Mouse (Mus musculus) neural tube, embryonic 13.5 days (tissue): ENCODE measurements at regions not wholly inside any gene's neighbourhood (a gene's known extent, or its start where the extent isn't known, plus 50 kb on each side); places are given as distances from the start of the nearest gene placed in this dataset.

Source experiments
- ATAC-seq: fragments of 200-750 bp; cut with Nextera tagmentation; 2 replicates; pipeline ENCODE4 v1.8.0; 2017; ENCODE audit warnings: low read depth, mild to moderate bottlenecking, moderate TSS enrichment, moderate library complexity
- H3K27ac ChIP-seq: fragments of 300-500 bp; sonication (generic); replicated peaks from 2 replicates; pipeline ENCODE4 v1.5.1; 2015; ENCODE audit warnings: moderate library complexity, mild to moderate bottlenecking, inconsistent platforms
- H3K27me3 ChIP-seq: fragments of 300-500 bp; sonication (generic); 2 replicates; pipeline ENCODE4 v1.6.1; 2015; ENCODE audit warnings: mild to moderate bottlenecking, inconsistent platforms
- H3K36me3 ChIP-seq: fragments of 300-500 bp; sonication (generic); 2 replicates; pipeline ENCODE4 v1.6.1; 2015; ENCODE audit warnings: mild to moderate bottlenecking, inconsistent platforms
- H3K4me1 ChIP-seq: fragments of 300-500 bp; sonication (generic); replicated peaks from 2 replicates; pipeline ENCODE4 v1.6.1; 2015; ENCODE audit warnings: inconsistent platforms
- H3K4me2 ChIP-seq: fragments of 300-500 bp; sonication (generic); 2 replicates; pipeline ENCODE4 v1.6.1; 2015; ENCODE audit warnings: inconsistent platforms, mild to moderate bottlenecking, moderate library complexity
- H3K4me3 ChIP-seq: fragments of 300-500 bp; sonication (generic); 2 replicates; pipeline ENCODE4 v1.5.1; 2015; ENCODE audit warnings: mild to moderate bottlenecking, inconsistent platforms
- H3K9ac ChIP-seq: fragments of 300-500 bp; sonication (generic); 2 replicates; pipeline ENCODE4 v1.6.1; 2015; ENCODE audit warnings: moderate library complexity, mild to moderate bottlenecking, inconsistent platforms
- H3K9me3 ChIP-seq: fragments of 300-500 bp; sonication (generic); 2 replicates; pipeline ENCODE4 v1.6.1; 2016; ENCODE audit warnings: inconsistent platforms
- WGBS: fragments of 180-500 bp; shearing (Covaris S2); methylation state at CpG from one replicate; pipeline ENCODE4 v1.1.7; 2015; 5-methylcytosine and 5-hydroxymethylcytosine counted together

DNA sequence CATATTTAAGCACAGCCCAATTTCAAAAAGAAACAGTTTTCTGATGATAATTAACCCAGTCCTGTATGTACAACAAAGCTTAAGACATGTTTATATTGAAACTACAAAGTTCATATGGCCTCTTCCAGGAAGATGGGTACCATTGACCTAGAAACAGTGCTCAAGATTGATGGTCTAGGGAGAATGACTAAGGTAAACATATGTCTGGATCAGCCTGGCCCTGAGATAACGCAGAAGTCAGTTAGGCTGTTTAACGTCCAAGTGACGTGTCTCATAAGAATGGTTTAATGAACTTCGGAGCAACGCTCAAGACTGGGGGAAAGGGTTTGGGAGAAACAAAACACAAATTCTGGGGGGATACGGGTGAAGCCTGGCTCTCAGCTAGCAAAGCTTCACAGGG lies 60.8 kb upstream of the Plcz1 start:
- no peaks in the 10 kb centered on the region for H3K27me3 ChIP-seq
- no peaks in the 10 kb centered on the region for H3K36me3 ChIP-seq
- 88% methylated on average over 6 of the region's 6 CpGs for WGBS
- H3K9ac ChIP-seq = no peak overlapping the region
- H3K4me3 ChIP-seq = no peak overlapping the region
- H3K4me2 ChIP-seq = no peak overlapping the region
- H3K27ac ChIP-seq = no peak overlapping the region
- ATAC-seq = no peak
- H3K9me3 ChIP-seq = no peaks in the 10 kb centered on the region
- no peaks in the 10 kb centered on the region for H3K4me1 ChIP-seq

DNA sequence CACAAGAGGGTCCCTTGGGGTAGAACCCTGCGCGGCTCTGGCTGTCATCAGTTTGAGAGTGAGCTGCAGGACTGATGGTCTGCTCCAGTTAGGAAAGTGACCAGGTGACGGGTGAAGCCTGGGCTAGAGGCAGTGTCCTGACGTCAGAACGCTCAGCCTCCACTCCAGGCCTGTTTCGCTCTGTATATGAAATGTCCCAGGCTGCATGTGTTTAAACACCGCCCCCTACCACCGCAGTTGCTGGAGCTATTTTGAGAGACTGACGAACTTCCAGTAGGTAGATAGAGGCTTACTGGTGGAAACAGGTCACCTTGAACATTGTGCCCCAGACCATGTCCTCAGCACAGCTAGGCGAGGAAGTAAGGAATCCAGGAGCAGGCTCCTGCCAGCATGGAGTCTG lies 54.2 kb upstream of the Plcz1 start:
- no peak for ATAC-seq
- H3K9me3 ChIP-seq = no peaks in the 10 kb centered on the region
- no peaks in the 10 kb centered on the region for H3K4me1 ChIP-seq
- no peak overlapping the region for H3K4me3 ChIP-seq
- no peak overlapping the region for H3K27ac ChIP-seq
- no peaks in the 10 kb centered on the region for H3K27me3 ChIP-seq
- no peak overlapping the region for H3K9ac ChIP-seq
- 83% methylated on average over 10 of the region's 10 CpGs for WGBS
- H3K36me3 ChIP-seq = no peaks in the 10 kb centered on the region
- H3K4me2 ChIP-seq = no peak overlapping the region
